In the genomic region with DNA sequence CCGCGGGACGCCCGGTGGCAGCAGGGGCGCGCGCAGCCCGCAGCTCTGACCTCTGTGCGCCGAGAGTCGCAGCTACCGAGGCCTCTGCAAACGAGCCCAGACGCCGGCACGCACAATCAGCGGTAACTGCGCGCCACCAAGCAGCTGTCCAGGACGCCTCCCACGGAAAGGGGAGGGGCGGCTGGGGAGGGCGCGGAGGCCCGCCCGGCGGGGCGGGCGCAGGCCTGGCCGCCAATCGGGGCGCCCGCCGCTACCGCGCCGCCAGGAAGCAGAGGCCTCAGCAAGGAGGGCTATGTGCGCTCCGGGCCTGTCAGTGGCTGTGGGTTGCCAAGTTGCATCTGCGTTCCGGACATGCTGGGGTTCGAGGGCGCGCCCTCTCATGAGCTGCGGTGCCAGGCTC, we compare ENCODE assay signal across 8 mouse cellular contexts.
DNase-seq lines count a peak whose midpoint lies in the region; ATAC-seq lines count a peak whose summit lies in the region.
"Not testable (repeated sequence)": the region's sequence is repeated elsewhere in the genome, so short reads cannot be mapped to it uniquely, and the experiment has no call there.

No protein-coding gene starts in this region.

- H3K36me3 ChIP-seq in embryonic facial prominence, embryonic 12.5 days; heart, embryonic 10.5 days; intestine, embryonic 14.5 days (ENCODE audit: control insufficient read depth, insufficient read depth, low read length): not testable (repeated sequence)

- peak overlapping the region; percentile 27 for H3K4me3 ChIP-seq in embryonic facial prominence, embryonic 12.5 days
- peak overlapping the region; percentile 46 for H3K4me3 ChIP-seq in heart, embryonic 10.5 days
- H3K4me3 ChIP-seq in intestine, embryonic 14.5 days (ENCODE audit: low read depth, low read length), result 0 out of 2 replicates have a peak overlapping the region, but pooled peaks have one; percentile 28

- H3K9me3 ChIP-seq in embryonic facial prominence, embryonic 12.5 days; heart, embryonic 10.5 days; intestine, embryonic 14.5 days (ENCODE audit: control insufficient read depth, low read length): not testable (repeated sequence)

- 7% methylated on average over 40 of the region's 45 CpGs for WGBS in embryonic facial prominence, embryonic 12.5 days
- 4% methylated on average over 42 of the region's 45 CpGs for WGBS in heart, embryonic 10.5 days
- 5% methylated on average over 39 of the region's 45 CpGs for WGBS in intestine, embryonic 14.5 days

- peak; percentile 70 for DNase-seq in adipocyte (ENCODE audit: low spot score)
- peak; percentile 45 for DNase-seq in heart, embryonic 10.5 days (ENCODE audit: low spot score)
- peak; percentile 50 for DNase-seq in intestine, embryonic 14.5 days (ENCODE audit: low spot score)
- DNase-seq in kidney, postnatal 36 days, result peak; percentile 9 to 50
- peak; percentile 26 for DNase-seq in lung, postnatal 14 days
- DNase-seq in right cerebral cortex, postnatal 14 days, result peak; percentile 4
- peak; percentile 4 for DNase-seq in urinary bladder, postnatal 25 days (ENCODE audit: low spot score)

- H3K4me1 ChIP-seq in embryonic facial prominence, embryonic 12.5 days; heart, embryonic 10.5 days; intestine, embryonic 14.5 days (replicated peaks; ENCODE audit: control insufficient read depth, insufficient read depth, low read length): not testable (repeated sequence)

- H3K9ac ChIP-seq in embryonic facial prominence, embryonic 12.5 days; intestine, embryonic 14.5 days (ENCODE audit: low read length): not testable (repeated sequence)

- peak overlapping the region; percentile 34 for H3K4me2 ChIP-seq in embryonic facial prominence, embryonic 12.5 days (replicated peaks)
- peak overlapping the region; percentile 39 for H3K4me2 ChIP-seq in intestine, embryonic 14.5 days (ENCODE audit: low read length)

- not testable (repeated sequence) for H3K27ac ChIP-seq in embryonic facial prominence, embryonic 12.5 days; heart, embryonic 10.5 days; intestine, embryonic 14.5 days (ENCODE audit: low read depth)

- ATAC-seq in embryonic facial prominence, embryonic 12.5 days (ENCODE audit: insufficient number of reproducible peaks, insufficient read depth, low FRiP score, low TSS enrichment), result not testable (repeated sequence)
- peak; percentile 83 for ATAC-seq in intestine, embryonic 14.5 days (replicated peaks; ENCODE audit: low FRiP score, low TSS enrichment, low read depth)

- H3K27me3 ChIP-seq in embryonic facial prominence, embryonic 12.5 days; heart, embryonic 10.5 days (ENCODE audit: insufficient read depth, poor library complexity, severe bottlenecking); intestine, embryonic 14.5 days (replicated peaks; ENCODE audit: control insufficient read depth, insufficient read depth, low read length): not testable (repeated sequence)

Comparison
In these comparisons a context has a peak if more than half of its experiments do, and no peak if none do; other contexts are left out.
1. DNase-seq: peak in every context shown above with its lines; median percentile 70 in adipocyte; 50 in intestine, embryonic 14.5 days; 45 in heart, embryonic 10.5 days; 30 in kidney, postnatal 36 days; 26 in lung, postnatal 14 days; 4 in right cerebral cortex, postnatal 14 days; 4 in urinary bladder, postnatal 25 days.